Mouse (Mus musculus): ENCODE results near the gene Pafah2.

- no peak for TF ChIP-seq CTCF (IDR thresholded peaks at IDR 0.05; ENCODE audit: control insufficient read depth, insufficient read depth, low read length)
- TF ChIP-seq POLR2A (IDR thresholded peaks at IDR 0.05; ENCODE audit: borderline replicate concordance, control insufficient read depth, low read depth, low read length): no peak
Observed at GRCm38 (mm10) chr4:134453619-134454400, 57.7 kb downstream of the Pafah2 start.

Data from bone marrow, adult 2 months (tissue).